Mouse (Mus musculus) kidney, embryonic 14.5 days (tissue): ENCODE measurements around the gene 1700008O03Rik. TPM values are rescaled to one million over a fixed set of nuclear protein-coding genes. Genes with fewer than 3 reads are reported as not detected.
A peak's percentile ranks its signal among the peaks of the same experiment; 100 is the strongest.

ENCODE experiments used
- ATAC-seq: fragments of 200-750 bp; cut with Nextera tagmentation; 2 replicates; pipeline ENCODE4 v1.8.0; 2017; ENCODE audit warnings: moderate number of reproducible peaks, mild to moderate bottlenecking, moderate TSS enrichment, moderate library complexity; ENCODE audit not compliant: low FRiP score, low TSS enrichment
- H3K27ac ChIP-seq: fragments of 300-500 bp; sonication (generic); 2 replicates; pipeline ENCODE4 v1.5.1; 2014; ENCODE audit warnings: low read depth, mild to moderate bottlenecking, low read length, moderate library complexity, mixed read lengths
- H3K27me3 ChIP-seq: fragments of 300-500 bp; sonication (generic); 2 replicates; pipeline ENCODE4 v1.6.1; 2014; ENCODE audit warnings: mild to moderate bottlenecking, low read length; ENCODE audit not compliant: control insufficient read depth, insufficient read depth
- H3K36me3 ChIP-seq: fragments of 300-500 bp; sonication (generic); 2 replicates; pipeline ENCODE4 v1.6.1; 2014; ENCODE audit warnings: low read length, mixed read lengths; ENCODE audit not compliant: control insufficient read depth, insufficient read depth
- H3K4me1 ChIP-seq: fragments of 300-500 bp; sonication (generic); 2 replicates; pipeline ENCODE4 v1.6.1; 2014; ENCODE audit warnings: low read length, mixed read lengths; ENCODE audit not compliant: control insufficient read depth, insufficient read depth
- H3K4me2 ChIP-seq: fragments of 300-500 bp; sonication (generic); replicated peaks from 2 replicates; pipeline ENCODE4 v1.6.1; 2014; ENCODE audit warnings: low read depth, mild to moderate bottlenecking, low read length
- H3K4me3 ChIP-seq: fragments of 300-500 bp; sonication (generic); 2 replicates; pipeline ENCODE4 v1.5.1; 2014; ENCODE audit warnings: mild to moderate bottlenecking, low read length
- H3K9ac ChIP-seq: fragments of 300-500 bp; sonication (generic); 2 replicates; pipeline ENCODE4 v1.6.1; 2014; ENCODE audit warnings: low read depth, mild to moderate bottlenecking, low read length, moderate library complexity
- H3K9me3 ChIP-seq: fragments of 300-500 bp; sonication (generic); 2 replicates; pipeline ENCODE4 v1.6.1; 2016; ENCODE audit warnings: low read length; ENCODE audit not compliant: control insufficient read depth
- WGBS: fragments of 180-500 bp; shearing (Covaris S2); extraction: QIAGEN DNeasy Blood & Tissue Kit; methylation state at CpG from one replicate; pipeline ENCODE4 v1.1.7; 2014; 5-methylcytosine and 5-hydroxymethylcytosine counted together
- polyA plus RNA-seq: library from polyadenylated mRNA; unstranded; fragments of >200 nt; fragmentation: Nextera tagmentation; extraction: Ambion mirVana; gene quantifications from 2 replicates; pipeline ENCODE4 v1.2.1, GENCODE M21; 2014

1700008O03Rik gene
- polyA plus RNA-seq, 1 experiment from 2014 or later, result 1.0 TPM

DNA sequence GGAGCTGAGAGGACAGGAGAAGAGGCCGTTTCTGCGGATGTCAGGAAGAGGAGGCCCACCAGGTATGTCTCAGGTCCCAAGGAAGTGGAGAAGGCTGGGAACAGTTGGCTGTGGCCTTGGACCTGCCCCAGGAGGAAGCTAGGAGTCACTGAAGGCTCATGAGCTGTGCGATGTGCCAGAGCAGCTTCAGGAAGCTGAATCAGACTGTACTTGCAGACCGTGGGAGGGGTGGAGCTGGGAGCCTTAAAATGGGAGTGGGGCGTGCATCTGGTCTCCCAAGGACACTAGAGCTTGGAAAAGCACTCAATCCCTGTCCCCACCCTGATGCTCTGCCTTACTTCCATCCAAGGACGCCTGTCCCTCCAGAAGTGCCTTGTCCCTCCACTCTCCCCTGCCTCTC is 59.0 kb downstream of the 1700008O03Rik start:
- Histone ChIP-seq H3K4me2 (no peak overlapping the region), H3K9ac (no peak overlapping the region), H3K9me3 (no peaks in the 10 kb centered on the region), H3K27ac (no peak overlapping the region), H3K27me3 (peaks cover 4% of the 10 kb centered on the region; the same call in 1 of the 2 replicates), H3K36me3 (no peaks in the 10 kb centered on the region), H3K4me3 (no peak overlapping the region), H3K4me1 (no peaks in the 10 kb centered on the region)
- WGBS, result 40% methylated on average over 6 of the region's 6 CpGs
- no peak for ATAC-seq

DNA sequence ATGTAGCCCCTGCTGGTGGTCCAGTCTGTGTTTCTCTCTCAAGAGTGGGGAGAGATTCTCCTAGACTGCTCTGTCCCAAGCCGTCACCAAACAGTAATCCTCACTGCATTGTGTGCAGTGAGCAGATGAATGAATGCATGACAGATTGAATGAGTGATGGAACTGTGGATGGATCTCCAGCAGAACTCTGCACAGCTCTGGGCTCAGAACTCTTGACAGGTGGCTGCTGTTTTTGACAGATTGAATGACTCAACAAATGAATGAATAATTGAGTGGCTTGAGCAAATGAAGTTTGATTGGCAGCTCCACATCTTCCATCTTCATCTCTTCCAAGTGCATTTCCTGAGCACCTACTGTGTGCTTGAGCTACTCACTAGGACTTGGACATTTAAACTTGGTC is 63.3 kb downstream of the 1700008O03Rik start:
- no peaks in the 10 kb centered on the region for H3K9me3 ChIP-seq
- no peak overlapping the region for H3K9ac ChIP-seq
- WGBS, result 86% methylated on average over 1 of the region's 1 CpGs
- no peak for ATAC-seq
- no peak overlapping the region for H3K4me3 ChIP-seq
- H3K27ac ChIP-seq, result no peak overlapping the region
- no peaks in the 10 kb centered on the region for H3K36me3 ChIP-seq
- no peaks in the 10 kb centered on the region for H3K27me3 ChIP-seq
- H3K4me2 ChIP-seq, result no peak overlapping the region
- H3K4me1 ChIP-seq, result no peaks in the 10 kb centered on the region

DNA sequence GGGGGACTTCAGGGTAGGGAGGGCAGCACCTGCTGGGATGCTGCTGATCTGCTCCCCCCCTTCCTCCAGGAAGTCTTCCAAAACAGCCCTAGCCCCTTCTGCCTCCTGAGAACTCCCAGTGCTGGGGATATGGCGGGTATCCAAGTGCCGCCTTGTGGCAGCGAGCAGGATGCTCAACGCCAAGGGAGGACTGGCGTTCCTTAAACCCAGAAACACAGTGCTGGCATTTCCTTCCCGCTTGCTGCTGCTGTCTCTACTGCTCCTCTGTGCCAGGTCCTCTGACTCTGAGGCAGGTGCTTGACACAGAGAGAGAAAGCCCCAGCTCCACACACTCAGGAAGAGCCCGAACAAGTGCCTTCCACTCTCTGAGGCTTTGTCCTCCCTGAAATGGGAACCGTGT is 64.7 kb downstream of the 1700008O03Rik start:
- no peak for ATAC-seq
- H3K4me1 ChIP-seq, result no peaks in the 10 kb centered on the region
- H3K4me3 ChIP-seq, result no peak overlapping the region
- H3K27ac ChIP-seq, result no peak overlapping the region
- WGBS, result 61% methylated on average over 8 of the region's 8 CpGs
- H3K36me3 ChIP-seq, result no peaks in the 10 kb centered on the region
- no peaks in the 10 kb centered on the region for H3K9me3 ChIP-seq
- no peak overlapping the region for H3K4me2 ChIP-seq
- H3K9ac ChIP-seq, result no peak overlapping the region
- H3K27me3 ChIP-seq, result no peaks in the 10 kb centered on the region

DNA sequence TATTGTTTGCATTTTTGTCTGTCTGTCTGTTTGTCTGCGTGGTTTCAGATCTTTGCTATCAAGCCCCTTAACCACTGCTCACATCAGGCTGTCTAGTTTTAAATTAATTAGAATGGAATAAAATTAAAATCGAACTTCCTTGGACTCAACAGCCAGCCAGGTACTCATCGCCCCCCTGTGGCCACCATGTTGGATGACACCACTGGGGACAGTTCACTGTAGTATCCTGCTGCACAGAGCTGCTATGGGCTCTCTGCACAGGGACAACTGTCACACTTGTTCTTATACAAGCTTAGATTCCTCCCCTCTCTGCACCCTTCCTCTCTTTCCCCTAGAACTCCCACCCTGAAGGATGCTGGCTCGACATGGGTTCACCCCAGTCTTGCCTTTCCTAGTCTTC is 67.7 kb downstream of the 1700008O03Rik start:
- 0 out of 2 replicates have a peak, but pooled peaks have one; percentile 41 for ATAC-seq
- 39% methylated on average over 4 of the region's 4 CpGs for WGBS
- Histone ChIP-seq H3K4me3 (no peak overlapping the region), H3K4me1 (no peaks in the 10 kb centered on the region), H3K27ac (no peak overlapping the region), H3K9ac (no peak overlapping the region), H3K36me3 (no peaks in the 10 kb centered on the region), H3K27me3 (no peaks in the 10 kb centered on the region), H3K9me3 (no peaks in the 10 kb centered on the region), H3K4me2 (no peak overlapping the region)

DNA sequence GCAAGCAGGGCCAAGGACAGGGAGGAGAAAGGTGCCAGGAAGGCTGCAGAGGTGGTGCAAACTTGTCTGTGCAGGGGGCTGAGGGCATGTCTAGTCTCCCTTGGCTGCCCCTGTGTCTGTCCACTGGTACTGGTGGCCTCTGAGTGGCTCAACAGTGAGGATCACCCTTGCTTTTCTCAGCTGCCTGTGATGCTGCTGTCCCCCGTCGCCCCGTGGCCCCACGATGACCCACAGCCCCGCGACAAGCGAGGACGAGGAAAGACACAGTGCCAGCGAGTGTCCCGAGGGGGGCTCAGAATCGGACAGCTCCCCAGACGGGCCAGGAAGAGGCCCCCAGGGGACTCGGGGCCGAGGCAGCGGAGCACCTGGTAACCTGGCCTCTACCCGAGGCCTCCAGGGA is 73.1 kb downstream of the 1700008O03Rik start:
- Histone ChIP-seq H3K27me3 (peaks cover 11% of the 10 kb centered on the region), H3K27ac (no peak overlapping the region), H3K36me3 (no peaks in the 10 kb centered on the region), H3K9ac (no peak overlapping the region), H3K4me3 (no peak overlapping the region), H3K4me2 (no peak overlapping the region), H3K9me3 (no peaks in the 10 kb centered on the region), H3K4me1 (peaks cover 21% of the 10 kb centered on the region)
- 69% methylated on average over 16 of the region's 16 CpGs for WGBS
- no peak for ATAC-seq

DNA sequence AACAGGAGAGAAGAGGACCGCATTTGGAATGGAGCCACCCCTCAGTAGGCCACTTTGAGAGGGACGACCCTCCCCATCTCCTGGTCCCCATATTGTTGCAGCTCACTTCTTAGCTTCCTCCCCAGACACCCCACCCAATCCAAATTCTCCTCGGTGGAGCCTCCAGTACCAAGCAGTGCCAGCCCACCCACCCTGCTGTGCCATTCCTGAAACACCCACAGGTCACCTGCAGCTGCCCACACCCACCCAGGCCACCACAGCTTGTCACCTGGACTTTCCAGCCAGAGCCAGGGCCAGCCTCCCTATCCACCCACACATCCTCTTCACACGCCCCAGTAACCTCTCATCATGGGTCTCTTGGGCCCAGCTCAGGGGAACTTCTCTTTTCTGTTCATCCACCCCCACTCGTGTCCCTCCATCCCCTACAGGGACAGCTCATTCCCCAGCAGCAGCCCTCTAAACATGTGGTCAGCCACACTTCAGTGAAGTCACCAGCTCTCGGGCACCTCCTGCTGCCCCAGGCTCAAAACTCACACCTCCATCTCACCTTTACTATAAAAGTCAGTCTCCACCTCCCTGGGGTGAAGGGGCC is 73.8 kb downstream of the 1700008O03Rik start:
- Histone ChIP-seq H3K4me2 (peak overlapping the region; percentile 86), H3K27me3 (peaks cover 11% of the 10 kb centered on the region)

DNA sequence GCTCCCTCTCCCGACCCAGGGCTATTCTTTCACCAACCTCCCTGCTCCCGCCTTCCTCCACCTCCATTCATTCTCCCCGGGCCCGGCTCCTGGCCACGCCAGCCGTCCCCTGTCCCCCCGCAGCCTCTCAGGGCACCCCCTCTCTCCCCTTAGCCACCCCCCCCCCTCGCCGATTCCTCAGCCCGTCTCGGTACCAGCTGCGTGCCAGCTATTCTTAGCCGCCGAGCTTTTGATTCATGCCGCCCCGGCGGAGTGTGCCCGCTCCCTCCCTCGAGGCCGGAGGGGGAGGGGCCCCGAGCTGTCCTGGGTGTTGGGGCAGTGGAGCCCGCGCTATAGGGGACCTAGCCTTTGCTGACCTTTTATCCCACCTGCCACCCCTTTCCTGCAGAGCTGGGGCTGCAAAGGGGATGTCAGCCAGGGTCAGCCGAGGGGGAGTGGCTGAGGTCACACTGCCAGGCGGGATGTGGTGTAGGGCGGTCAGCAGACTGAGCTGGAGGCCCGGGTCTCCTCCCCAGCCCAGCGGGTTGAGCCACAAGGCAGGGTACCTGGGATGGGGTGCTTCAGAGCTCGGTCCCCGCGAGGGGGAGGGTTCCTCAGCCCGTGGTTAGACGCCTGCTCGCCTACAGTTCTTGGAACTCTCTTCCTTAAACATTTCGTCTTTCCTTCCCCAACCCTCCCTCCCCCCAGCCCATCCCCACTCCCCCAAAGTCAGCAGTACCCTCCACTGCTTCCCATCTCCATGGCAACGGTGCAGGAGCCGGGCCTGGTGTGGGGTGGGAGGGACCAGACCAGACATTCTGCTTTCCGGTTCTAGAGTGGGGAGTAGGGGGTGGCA is 74.5 kb downstream of the 1700008O03Rik start:
- peak overlapping the region; percentile 57 for H3K9ac ChIP-seq
- peaks cover 11% of the 10 kb centered on the region for H3K27me3 ChIP-seq
- H3K4me1 ChIP-seq, result peaks cover 31% of the 10 kb centered on the region
- WGBS, result under 1% methylated on average over 38 of the region's 38 CpGs
- ATAC-seq, result peak; percentile 36
- H3K4me2 ChIP-seq, result peak overlapping the region; percentile 86
- no peak overlapping the region for H3K27ac ChIP-seq
- no peaks in the 10 kb centered on the region for H3K9me3 ChIP-seq
- H3K4me3 ChIP-seq, result peak overlapping the region; percentile 46
- no peaks in the 10 kb centered on the region for H3K36me3 ChIP-seq

More for the DNA sequence above, 73.8 kb downstream of the 1700008O03Rik start:
- Histone ChIP-seq H3K9me3 (no peaks in the 10 kb centered on the region), H3K4me1 (peaks cover 25% of the 10 kb centered on the region), H3K4me3 (no peak overlapping the region), H3K9ac (no peak overlapping the region), H3K27ac (no peak overlapping the region), H3K36me3 (no peaks in the 10 kb centered on the region)
- no peak for ATAC-seq
- WGBS, result 11% methylated on average over 6 of the region's 6 CpGs

DNA sequence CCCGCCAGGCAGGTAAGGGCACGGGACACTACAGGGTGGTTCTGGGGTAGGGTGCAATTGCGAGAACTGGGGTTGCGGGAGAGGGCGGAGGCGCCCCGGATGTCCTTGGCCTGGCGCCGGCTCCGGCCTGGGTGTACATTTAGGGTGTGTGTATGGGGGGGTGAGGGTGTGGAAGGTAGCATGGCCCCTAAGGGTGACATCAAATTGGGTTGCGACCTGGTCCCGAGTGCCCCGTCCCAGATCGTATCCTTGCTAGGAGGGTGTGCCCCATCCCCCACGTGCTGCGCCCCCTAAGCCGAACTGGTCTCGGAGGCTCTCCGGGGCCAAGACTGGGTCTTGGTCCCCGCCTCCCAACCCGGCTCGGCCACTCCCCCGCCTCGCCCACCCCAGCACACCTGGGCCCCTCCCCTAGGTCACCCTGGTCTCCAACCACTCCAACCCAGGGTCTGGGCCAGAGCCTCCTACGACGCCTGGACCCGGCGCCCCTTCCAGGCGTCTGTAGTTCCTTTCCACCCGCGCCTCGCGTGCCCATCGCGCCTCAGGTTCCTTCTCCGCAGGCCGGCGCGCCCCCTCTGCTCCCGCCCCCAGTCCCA is 75.2 kb downstream of the 1700008O03Rik start:
- ATAC-seq, result peak; percentile 36
- H3K36me3 ChIP-seq, result no peaks in the 10 kb centered on the region
- under 1% methylated on average over 35 of the region's 40 CpGs for WGBS

More for the DNA sequence above, 75.2 kb downstream of the 1700008O03Rik start:
- peaks cover 38% of the 10 kb centered on the region for H3K4me1 ChIP-seq
- peaks cover 11% of the 10 kb centered on the region for H3K27me3 ChIP-seq
- peak overlapping the region; percentile 86 for H3K4me2 ChIP-seq
- peak overlapping the region; percentile 57 for H3K9ac ChIP-seq
- no peaks in the 10 kb centered on the region for H3K9me3 ChIP-seq
- no peak overlapping the region for H3K27ac ChIP-seq
- peak overlapping the region; percentile 46 for H3K4me3 ChIP-seq
